In the genomic region with DNA sequence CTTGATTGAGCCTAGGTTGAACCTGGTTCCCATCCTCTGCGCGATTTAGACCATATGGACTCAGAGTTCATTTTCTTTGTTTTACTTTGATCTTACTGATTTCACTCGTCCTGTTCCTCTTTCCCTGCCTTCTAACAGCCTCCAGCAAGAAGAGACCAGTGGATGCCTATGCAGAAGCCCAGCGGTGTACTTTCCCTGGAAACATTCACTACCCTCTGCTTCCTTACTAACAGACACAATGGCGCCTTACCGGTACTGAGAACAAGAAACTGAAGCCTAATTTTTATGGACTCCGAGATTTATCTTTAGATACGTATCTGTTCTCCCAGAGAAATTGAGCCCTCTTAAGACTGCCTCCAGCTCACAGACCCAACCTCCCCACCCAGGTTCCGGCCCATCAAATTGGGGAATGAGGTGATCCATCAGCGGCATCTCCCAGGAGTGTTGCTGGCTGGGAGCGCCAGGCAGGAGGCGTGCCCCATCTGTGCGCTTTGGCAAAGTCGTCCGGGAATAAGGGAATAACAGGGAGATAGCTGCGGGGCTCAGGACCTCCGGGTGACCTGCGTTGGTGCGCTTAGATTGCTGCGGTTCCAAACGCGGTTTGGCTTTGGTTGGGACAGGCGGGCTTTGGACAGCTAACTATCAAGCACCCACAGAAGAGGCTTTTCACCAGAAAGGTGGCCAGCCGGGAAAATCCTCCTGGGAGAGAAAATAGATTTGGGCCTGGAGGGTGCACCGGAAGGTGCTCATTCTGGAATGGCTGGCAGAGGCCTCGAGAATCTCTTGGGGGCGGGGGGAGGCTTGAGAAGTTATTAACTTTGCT, we compare ENCODE assay signal across 8 mouse cellular contexts. TPM values are rescaled to one million over a fixed set of nuclear protein-coding genes. Genes with fewer than 3 reads are reported as not detected.
DNase-seq lines count a peak whose midpoint lies in the region; ATAC-seq and TF ChIP-seq lines count a peak whose summit lies in the region.

No protein-coding gene starts in this region.

- intact Hi-C loops in heart, adult 2 months (cut with DNase I) = no loop called here

- no peaks in the 10 kb centered on the region for H3K36me3 ChIP-seq in heart, postnatal 0 days (replicated peaks; ENCODE audit: control insufficient read depth, insufficient read depth, low read length)
- no peaks in the 10 kb centered on the region for H3K36me3 ChIP-seq in heart, adult 2 months (ENCODE audit: control insufficient read depth, insufficient read depth, low read length)
- no peaks in the 10 kb centered on the region for H3K36me3 ChIP-seq in forebrain, embryonic 10.5 days (replicated peaks)
- no peaks in the 10 kb centered on the region for H3K36me3 ChIP-seq in limb, embryonic 12.5 days

- DNase-seq in heart, postnatal 0 days (ENCODE audit: low spot score) = no peak
- DNase-seq in heart, adult 2 months = no peak
- DNase-seq in brain, embryonic 14.5 days (ENCODE audit: low read depth) = peak; percentile 71
- no peak for DNase-seq in forebrain, embryonic 10.5 days (ENCODE audit: extremely low spot score, low spot score)
- DNase-seq in urinary bladder, adult 2 months (ENCODE audit: low spot score) = no peak
- DNase-seq in adipocyte (ENCODE audit: low spot score) = no peak
- no peak for DNase-seq in ovary, adult 18-20 months (ENCODE audit: low spot score)

- no peaks in the 10 kb centered on the region for H3K9me3 ChIP-seq in heart, postnatal 0 days (replicated peaks; ENCODE audit: control insufficient read depth, low read length)
- no peaks in the 10 kb centered on the region for H3K9me3 ChIP-seq in forebrain, embryonic 10.5 days
- no peaks in the 10 kb centered on the region for H3K9me3 ChIP-seq in limb, embryonic 12.5 days

- H3K9ac ChIP-seq in heart, postnatal 0 days (replicated peaks; ENCODE audit: low read depth, low read length) = no peak overlapping the region
- H3K9ac ChIP-seq in heart, adult 2 months (ENCODE audit: low read depth, low read length) = no peak overlapping the region
- peak overlapping the region; percentile 44; the same call in 1 of the 2 replicates for H3K9ac ChIP-seq in limb, embryonic 12.5 days (replicated peaks)

- TF ChIP-seq POLR2A in heart, adult 2 months (IDR thresholded peaks at IDR 0.05; ENCODE audit: insufficient read depth, low read depth, low read length) = no peak
- no peak for TF ChIP-seq POLR2A in brain, embryonic 14.5 days (IDR thresholded peaks at IDR 0.05; ENCODE audit: borderline replicate concordance, extremely low read depth, insufficient read depth, insufficient read length, poor library complexity, severe bottlenecking)

- H3K4me3 ChIP-seq in heart, postnatal 0 days (ENCODE audit: low read depth, low read length) = no peak overlapping the region
- no peak overlapping the region for H3K4me3 ChIP-seq in heart, adult 2 months
- H3K4me3 ChIP-seq in forebrain, embryonic 10.5 days = peak overlapping the region; percentile 45
- H3K4me3 ChIP-seq in limb, embryonic 12.5 days (replicated peaks) = peak overlapping the region; percentile 36

- ATAC-seq in heart, postnatal 0 days (ENCODE audit: insufficient read depth, low read depth) = no peak
- ATAC-seq in limb, embryonic 12.5 days (ENCODE audit: insufficient number of reproducible peaks, insufficient read depth, low FRiP score, low TSS enrichment, low read depth) = no peak; the same call in 1 of the 2 replicates

- no peak for TF ChIP-seq CTCF in heart, postnatal 0 days (IDR thresholded peaks at IDR 0.05; ENCODE audit: low read depth)
- no peak for TF ChIP-seq CTCF in heart, adult 2 months (IDR thresholded peaks at IDR 0.05)
- no peak for TF ChIP-seq CTCF in brain, embryonic 14.5 days (IDR thresholded peaks at IDR 0.05; ENCODE audit: borderline replicate concordance, extremely low read depth, insufficient read depth, insufficient read length)

- TF ChIP-seq EP300 in heart, postnatal 0 days (IDR thresholded peaks at IDR 0.05; ENCODE audit: low read depth) = no peak
- no peak for TF ChIP-seq EP300 in heart, adult 2 months (IDR thresholded peaks at IDR 0.05; ENCODE audit: insufficient read depth, low read depth, low read length)

- H3K27ac ChIP-seq in heart, postnatal 0 days (ENCODE audit: low read depth) = no peak overlapping the region
- no peak overlapping the region for H3K27ac ChIP-seq in heart, adult 2 months
- H3K27ac ChIP-seq in forebrain, embryonic 10.5 days = peak overlapping the region; percentile 25; the same call in 1 of the 2 replicates
- H3K27ac ChIP-seq in limb, embryonic 12.5 days = no peak overlapping the region

- H3K27me3 ChIP-seq in heart, postnatal 0 days (ENCODE audit: control insufficient read depth, insufficient read depth, low read length) = peaks cover 19% of the 10 kb centered on the region
- no peaks in the 10 kb centered on the region for H3K27me3 ChIP-seq in heart, adult 2 months (ENCODE audit: control insufficient read depth, insufficient read depth, low read length)
- H3K27me3 ChIP-seq in forebrain, embryonic 10.5 days (ENCODE audit: poor library complexity, severe bottlenecking) = peaks cover 52% of the 10 kb centered on the region
- H3K27me3 ChIP-seq in limb, embryonic 12.5 days = peaks cover 25% of the 10 kb centered on the region

- peak overlapping the region; percentile 41 for H3K4me2 ChIP-seq in heart, postnatal 0 days (ENCODE audit: low read depth, low read length)
- peak overlapping the region; percentile 65 for H3K4me2 ChIP-seq in limb, embryonic 12.5 days

- WGBS in heart, postnatal 0 days = 21% methylated on average over 27 of the region's 27 CpGs
- WGBS in heart, adult 2 months = 21% methylated on average over 27 of the region's 27 CpGs
- WGBS in forebrain, embryonic 10.5 days = 16% methylated on average over 27 of the region's 27 CpGs
- 15% methylated on average over 27 of the region's 27 CpGs for WGBS in limb, embryonic 12.5 days

- H3K4me1 ChIP-seq in heart, postnatal 0 days (ENCODE audit: control insufficient read depth, insufficient read depth) = no peaks in the 10 kb centered on the region
- H3K4me1 ChIP-seq in heart, adult 2 months (ENCODE audit: control insufficient read depth, insufficient read depth, low read length) = no peaks in the 10 kb centered on the region
- peaks cover 23% of the 10 kb centered on the region for H3K4me1 ChIP-seq in forebrain, embryonic 10.5 days
- H3K4me1 ChIP-seq in limb, embryonic 12.5 days (replicated peaks) = peaks cover 12% of the 10 kb centered on the region

- no peaks in the 10 kb centered on the region for H3K79me2 ChIP-seq in heart, adult 2 months (replicated peaks; ENCODE audit: control insufficient read depth, insufficient read depth, low read length)

RNA-seq across cellular contexts. Expression of gene Lamp5, which starts 1.0 kb away (rescaled TPM):
- not detected in 2 replicates for total RNA-seq in heart, postnatal 0 days (2014; rRNA removed; ENCODE audit: low replicate concordance)
- not detected in 2 replicates for polyA plus RNA-seq in heart, postnatal 0 days (2015; fragmentation: Nextera tagmentation; extraction: Ambion mirVana)
- under 1 TPM in 1 of 2 experiments, not detected in 1; 0.20 TPM for total RNA-seq in heart, adult 2 months (2021)
- 0.12 TPM in 1 of 2 replicates, not detected in the other for polyA plus RNA-seq in heart, adult 2 months (2012; rRNA removed)
- polyA plus RNA-seq in brain, embryonic 14.5 days (2012; rRNA removed) = 29.8 and 102 TPM in 2 replicates
- 1.7 and 2.5 TPM in 2 replicates for polyA plus RNA-seq in forebrain, embryonic 10.5 days (2016; fragmentation: Nextera tagmentation; extraction: Ambion mirVana)
- 0.63 and 0.90 TPM in 2 replicates for polyA plus RNA-seq in limb, embryonic 12.5 days (2016; fragmentation: Nextera tagmentation; extraction: Ambion mirVana)
- not detected in 2 replicates for polyA plus RNA-seq in urinary bladder, adult 2 months (2012; rRNA removed)

Comparison
In these comparisons a context has a peak if more than half of its experiments do, and no peak if none do; other contexts are left out.
1. H3K4me3 ChIP-seq: peak in forebrain, embryonic 10.5 days (single experiment) and limb, embryonic 12.5 days (single experiment); none in heart, postnatal 0 days (single experiment) and heart, adult 2 months (single experiment).